Mouse (Mus musculus) cerebellum, adult 11-12 months (tissue): ENCODE results near the gene Rrp1b.

Experiments used
- DNase-seq: peaks from one replicate; pipeline ENCODE4 v3.0.0; 2022

Rrp1b gene

DNA sequence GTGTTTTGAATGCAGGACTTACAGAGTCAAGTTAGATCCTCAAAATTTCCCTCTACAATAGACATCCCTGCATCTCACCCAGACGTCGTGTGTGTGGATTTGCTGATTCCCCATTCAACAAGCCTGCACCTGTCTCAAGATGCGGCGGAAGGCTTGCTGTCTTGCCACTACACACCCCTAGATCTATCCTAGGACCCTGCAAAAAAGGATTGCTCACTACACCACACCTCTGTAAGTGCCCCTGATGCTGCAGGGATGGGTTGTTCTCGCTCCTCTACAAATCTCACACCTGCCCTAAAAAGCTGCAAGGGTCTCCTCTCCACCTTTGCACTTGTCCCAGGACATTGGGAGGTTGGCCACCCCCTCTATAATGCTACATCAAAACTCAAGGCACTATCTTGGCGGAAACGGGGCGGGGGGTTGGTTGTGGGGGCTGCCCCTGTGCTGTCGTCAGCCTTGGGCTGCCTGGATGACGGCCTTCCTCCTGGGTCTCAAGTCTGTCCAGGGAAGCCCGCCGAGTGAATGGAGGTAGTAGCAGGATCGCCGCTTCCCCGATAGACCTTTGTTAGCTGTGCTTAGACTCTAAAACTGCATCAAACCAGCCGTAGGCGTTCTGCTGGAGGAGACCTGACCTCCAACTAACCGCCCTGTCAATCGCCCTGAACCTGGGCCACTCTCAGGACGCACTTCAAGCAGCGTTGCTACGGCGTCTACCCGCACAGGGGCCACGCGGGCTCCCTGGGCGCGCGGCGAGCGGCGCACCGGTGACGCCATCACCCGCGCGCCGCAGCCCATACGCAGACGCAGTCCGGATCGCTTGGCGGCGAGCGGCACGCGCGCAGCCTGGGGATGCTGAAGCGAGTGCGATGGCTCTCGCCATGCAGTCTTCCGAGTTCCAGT, at the start of gene Rrp1b, which contains the start of gene Hsf2bp:
Gene Rrp1b, plus strand, starts transcription at position 492 of the 900 bp plus-strand sequence.
Gene Hsf2bp, minus strand, starts transcription at position 741 of the 900 bp plus-strand sequence.
- peak; percentile 71 for DNase-seq

DNA sequence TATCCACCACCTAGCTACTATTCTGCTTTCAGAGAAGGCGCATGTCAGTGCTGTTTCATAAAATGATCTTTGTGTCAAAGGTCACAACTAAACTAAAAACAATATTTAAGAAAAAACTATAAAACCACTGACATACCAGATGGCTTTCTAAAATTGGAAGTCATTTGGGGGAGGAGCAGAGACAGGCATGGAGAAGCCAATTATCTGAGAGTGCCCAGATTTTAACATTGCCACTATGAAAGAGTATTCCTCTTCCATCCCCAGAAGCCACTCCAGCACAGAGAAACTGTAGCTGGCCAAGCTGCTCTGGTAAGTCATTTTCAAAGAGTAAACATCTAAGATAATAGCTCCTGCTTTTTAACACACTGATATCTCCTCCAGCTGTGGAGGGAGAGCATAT, 49.0 kb upstream of the Rrp1b start:
- no peak for DNase-seq

- DNase-seq: no peak
Measured at GRCm38 (mm10) chr17:31989035-31989434, 46.9 kb upstream of the Rrp1b start.

DNA sequence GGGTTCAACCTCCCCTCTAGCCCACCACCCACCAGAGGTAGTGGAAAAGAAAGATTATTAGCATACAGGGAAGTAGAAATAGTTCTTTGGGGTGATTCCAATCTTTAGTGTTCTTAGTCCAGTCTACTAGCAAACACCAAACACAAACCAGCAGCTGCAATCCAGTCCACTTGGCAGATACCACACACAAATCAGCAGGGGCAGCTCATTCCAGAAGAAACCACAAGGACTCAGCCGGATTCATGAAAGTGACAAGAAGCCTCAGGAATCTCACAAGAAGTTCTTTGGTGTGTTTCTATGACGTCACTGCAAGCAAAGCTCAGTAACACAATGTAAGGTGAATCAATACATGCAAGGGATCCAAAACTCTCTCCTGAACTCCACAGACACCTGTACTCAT, 43.9 kb upstream of the Rrp1b start:
- DNase-seq: no peak

GRCm38 (mm10) chr17:31993354-31993753, 42.5 kb upstream of the Rrp1b start:
- no peak for DNase-seq

- no peak for DNase-seq
Measured at GRCm38 (mm10) chr17:31994132-31994531, 41.8 kb upstream of the Rrp1b start.

GRCm38 (mm10) chr17:31995784-31996183, 40.1 kb upstream of the Rrp1b start:
- no peak for DNase-seq

DNA sequence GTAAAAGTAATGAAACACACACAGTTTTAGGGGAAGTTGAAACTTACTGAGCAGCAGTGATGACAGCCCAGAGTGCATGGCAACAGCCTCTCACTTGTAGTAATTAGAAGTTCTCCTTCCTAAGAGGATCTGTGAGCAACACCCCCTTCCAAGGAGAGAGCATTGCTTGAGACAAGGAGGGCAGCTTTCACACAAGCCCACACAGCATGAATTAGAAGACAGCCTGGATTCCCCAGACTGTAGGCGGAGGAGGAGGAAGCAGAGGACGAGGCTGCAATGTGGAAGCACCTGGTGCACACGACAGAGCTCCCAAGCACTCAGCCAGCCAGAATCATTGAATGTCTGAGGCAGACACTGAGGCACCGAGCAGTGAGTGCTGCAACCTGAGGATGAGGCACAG, 39.6 kb upstream of the Rrp1b start:
- DNase-seq: no peak

DNA sequence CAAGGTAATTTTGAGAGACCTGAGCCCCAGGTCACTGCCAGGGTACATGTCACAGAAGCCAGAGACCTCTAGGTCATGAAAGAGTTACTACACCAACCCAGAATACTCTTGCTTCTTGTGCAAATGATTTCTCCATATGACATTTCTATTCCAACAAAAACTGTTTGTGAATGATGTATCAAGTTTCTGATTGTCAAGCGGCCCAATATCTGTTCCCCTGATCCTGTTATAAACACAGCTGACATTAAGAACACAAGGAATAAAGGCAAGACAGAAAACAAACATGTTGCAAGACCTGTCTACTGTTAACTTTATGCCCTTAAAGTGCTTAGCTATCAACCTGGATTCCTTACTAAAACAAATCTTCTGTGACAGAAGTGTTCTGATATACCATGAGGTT, 37.5 kb upstream of the Rrp1b start:
- no peak for DNase-seq

- no peak for DNase-seq
Measured at GRCm38 (mm10) chr17:32003251-32003650, 32.6 kb upstream of the Rrp1b start.

DNA sequence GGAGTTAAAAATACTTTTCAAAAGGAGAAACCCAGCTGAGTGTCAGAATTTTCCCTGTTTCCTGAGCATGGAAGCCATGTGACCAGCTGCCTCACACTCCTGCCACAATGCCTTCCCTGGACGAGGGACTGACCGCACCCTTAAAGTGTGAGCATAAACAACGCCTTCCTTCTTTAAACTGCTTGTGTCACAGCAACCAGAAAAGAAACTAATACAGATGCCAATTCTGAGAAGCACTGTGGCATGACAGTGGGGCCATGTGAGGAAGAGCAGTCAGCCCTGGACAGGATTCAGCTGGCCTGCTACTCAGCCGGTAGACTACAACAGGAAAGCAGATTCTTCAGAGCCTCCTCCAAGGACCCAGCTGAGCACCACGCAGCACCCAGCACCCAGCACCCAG, 29.1 kb upstream of the Rrp1b start:
- DNase-seq: no peak

DNA sequence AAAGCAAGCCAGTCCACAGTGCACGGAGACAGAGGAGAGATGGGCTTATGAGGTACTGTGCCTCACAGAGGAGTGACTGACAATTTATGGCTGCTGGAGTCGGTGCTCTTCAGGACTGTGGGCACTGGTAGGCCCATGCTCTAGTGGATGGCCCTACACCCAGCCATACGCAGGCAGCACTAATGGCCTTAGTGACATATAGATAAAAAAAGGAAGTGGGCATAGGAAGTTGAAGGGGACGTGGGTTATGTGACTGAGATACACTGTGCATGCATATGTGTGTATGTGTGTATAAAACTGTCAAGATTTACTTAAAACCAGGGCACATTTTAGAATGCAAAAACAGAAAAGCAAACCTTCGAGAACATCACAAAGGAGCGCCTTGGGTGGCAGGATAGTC, 24.2 kb upstream of the Rrp1b start:
- no peak for DNase-seq

DNA sequence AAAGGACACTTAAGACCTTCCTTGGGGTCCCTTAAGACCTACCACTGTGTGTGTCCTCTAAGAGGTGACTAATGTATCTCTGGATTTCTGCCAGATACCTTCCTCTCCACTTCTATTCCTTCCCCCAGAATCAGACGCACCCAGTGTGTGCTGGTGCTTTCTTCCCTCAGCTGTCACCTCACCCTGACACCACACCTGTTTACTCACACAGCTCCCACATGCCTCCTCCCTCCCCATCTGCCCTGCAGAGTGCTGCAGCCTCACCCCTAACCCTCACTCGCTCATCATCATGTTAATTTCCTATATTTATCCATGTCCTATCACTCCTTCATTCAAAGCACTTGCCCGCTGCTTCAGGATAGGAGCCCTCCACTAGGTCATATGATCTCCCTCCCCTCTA, 23.6 kb upstream of the Rrp1b start:
- DNase-seq: no peak

- no peak for DNase-seq
Measured at GRCm38 (mm10) chr17:32013659-32014058, 22.2 kb upstream of the Rrp1b start.

GRCm38 (mm10) chr17:32016481-32016880, 19.4 kb upstream of the Rrp1b start:
- no peak for DNase-seq

DNA sequence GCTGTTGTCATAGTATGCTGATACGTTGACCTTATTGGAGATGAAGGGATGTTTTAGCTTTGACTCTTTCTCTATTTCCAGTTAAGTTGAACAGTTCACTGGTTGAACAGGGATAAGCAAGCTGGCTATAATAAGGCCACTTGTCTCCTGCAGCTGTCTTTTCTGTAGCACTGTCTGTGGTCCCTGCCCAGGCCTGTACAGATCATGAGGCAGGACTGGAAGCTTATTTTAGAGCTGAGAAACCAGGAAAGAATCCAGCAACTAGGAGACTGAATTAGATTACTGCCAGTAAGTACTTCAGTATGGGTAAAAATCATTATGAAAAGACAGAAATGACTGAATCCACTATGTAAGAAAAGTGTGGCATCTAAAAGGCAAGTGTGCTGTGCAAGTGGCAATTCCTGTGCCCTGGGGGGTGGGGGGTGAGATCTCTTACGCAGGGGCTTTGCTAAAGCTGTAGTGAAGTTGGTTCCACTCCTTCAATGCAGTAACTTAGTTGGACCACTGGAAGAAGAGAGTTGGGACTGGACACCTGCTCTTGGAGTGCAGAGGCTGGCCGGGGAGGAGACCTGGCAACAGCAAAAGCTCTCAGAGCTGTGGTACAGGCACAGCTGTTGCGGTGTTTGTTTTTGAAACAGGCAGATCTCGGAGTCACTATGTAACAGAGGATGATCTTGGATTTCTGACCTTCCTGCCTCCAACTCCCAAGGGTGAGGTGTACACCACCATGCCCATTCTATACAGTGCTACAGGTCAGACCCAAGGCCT, 17.6 kb upstream of the Rrp1b start:
- no peak for DNase-seq

DNA sequence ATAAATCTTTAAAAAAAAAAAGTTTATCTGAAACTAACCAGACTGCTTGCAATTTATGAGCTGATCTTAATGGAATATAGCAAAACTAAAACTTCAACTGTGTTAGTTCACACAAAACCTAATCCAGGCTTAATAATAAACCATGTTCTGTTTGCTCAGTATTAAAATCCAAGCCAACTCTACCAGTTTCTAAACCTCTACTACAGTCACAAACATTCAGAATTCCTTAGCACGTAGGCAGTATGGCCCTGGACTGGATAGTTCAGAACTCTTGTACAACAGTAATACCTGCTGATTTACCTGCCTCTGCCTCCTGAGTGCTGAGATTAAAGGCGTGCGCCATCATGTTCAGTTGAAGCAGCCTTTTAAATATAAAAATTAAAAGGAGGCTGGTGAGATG, 13.9 kb upstream of the Rrp1b start:
- no peak for DNase-seq

GRCm38 (mm10) chr17:32022551-32022950, 13.3 kb upstream of the Rrp1b start:
- no peak for DNase-seq

DNA sequence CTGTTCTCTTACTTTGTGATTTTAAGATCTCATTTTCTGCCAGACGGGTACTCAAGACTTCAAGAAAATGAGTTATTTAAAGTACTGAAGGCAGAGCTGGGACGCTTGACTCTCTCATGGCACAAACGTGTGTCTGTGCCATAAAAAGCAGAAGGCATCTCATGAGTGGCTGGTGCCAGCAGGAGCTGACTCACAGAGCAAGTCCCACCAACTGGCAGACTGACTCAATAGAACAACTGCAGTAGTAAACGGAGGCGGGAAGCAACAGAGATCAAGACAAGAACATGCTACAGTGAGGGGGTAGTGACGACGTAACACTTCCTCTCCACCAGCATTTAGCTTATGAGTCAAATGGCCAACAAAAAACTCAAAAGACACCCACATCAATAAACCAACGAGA, 12.8 kb upstream of the Rrp1b start:
- no peak for DNase-seq

DNA sequence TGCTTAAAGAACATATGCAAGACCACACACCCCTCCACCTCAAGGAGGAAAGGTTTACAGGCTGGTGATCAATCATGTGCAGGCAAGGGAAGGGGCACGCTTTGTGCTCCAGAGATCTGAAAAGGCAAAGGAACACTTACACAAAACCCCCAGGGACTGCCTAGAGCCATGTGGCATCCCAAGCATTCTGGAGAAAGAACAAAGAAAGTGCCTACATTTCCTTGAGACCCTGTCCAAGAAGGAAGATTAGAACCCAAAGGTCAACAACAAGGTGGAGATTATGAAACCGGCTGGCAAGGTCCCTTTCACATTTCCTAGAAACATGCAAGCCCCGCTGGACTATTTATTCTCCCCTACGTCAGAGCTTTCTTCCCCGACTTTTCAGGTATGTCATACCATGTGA, 11.2 kb upstream of the Rrp1b start:
- no peak for DNase-seq

- DNase-seq: no peak
Measured at GRCm38 (mm10) chr17:32025386-32025785, 10.5 kb upstream of the Rrp1b start.

DNA sequence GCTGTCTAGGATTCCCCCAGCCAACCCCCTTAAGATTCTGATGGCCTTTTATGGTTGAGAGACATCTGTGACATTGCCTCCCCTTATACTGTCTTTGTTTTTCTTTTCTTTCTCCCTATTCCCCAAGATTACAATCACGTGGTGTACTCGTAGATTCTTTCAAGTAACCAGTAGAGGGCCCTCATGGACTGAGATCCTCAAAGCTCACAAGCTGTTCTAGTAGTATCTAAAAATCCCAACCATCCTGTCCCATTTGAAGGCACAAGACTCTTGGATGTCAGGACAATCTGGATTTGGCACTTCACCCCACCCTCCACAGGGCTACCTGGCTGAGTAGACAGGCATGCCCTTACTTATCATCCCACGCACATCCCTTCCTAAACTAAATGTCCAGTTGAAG, 8.2 kb upstream of the Rrp1b start:
- DNase-seq: no peak

DNA sequence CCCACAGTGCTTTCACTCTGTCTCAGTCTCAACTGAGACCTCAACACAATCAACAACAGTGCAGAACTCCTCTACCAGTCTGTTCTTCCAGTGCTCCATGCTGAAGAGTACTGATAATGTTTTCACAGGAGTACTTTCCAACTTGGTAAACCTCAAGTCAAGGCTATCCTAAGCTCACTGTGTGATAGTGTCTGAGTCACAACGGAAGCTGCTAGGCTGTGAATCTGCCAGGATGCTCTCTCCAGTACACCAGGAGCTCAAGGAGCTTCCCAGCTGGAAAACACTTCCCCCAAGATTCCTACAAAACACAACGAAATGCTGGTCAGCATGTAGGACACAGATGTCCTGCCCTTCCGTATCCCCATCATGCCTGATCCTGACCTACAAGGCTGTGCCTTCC, 7.6 kb upstream of the Rrp1b start:
- DNase-seq: no peak

DNA sequence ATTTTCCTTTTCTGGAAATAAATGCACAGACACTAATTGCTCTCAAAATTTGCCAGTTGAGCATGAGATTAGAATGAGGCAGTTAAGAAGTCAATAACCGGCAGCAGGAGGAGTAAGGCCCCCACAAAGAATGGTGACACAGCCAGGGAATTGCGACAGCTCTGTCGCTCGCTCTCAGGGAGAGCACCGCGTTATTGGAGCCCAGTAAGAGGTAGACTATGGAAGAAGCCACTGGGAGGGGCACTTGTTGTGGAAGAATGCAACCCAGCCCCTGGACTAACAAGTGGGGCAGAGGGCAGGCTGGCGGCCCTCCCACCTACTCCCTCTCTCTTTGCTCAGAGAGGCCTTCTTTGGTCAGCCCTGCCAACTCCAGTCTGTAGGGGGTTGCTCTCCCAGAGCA, 4.2 kb upstream of the Rrp1b start:
- DNase-seq: no peak
